Mouse (Mus musculus) MEL (cell line): ENCODE measurements at regions not wholly inside any gene's neighbourhood (a gene's known extent, or its start where the extent isn't known, plus 50 kb on each side); places are given as distances from the start of the nearest gene placed in this dataset.

Experiments used
- DNase-seq: peaks from one replicate; pipeline ENCODE4 v3.0.0; 2011; ENCODE audit warnings: low read depth, low spot score
- H3K27ac ChIP-seq: 2 replicates; pipeline ENCODE4 v1.5.1; 2012; ENCODE audit warnings: low read depth, mild to moderate bottlenecking, control low read depth, low read length, moderate library complexity; ENCODE audit not compliant: control insufficient read depth
- H3K27me3 ChIP-seq, 2 experiments: fragments of 150-350 bp in 1 of 2; sonication (generic) in 1 of 2; 2 replicates each; pipeline ENCODE4 v1.6.1; 2012; ENCODE audit warnings: low read length in 2 of 2, mild to moderate bottlenecking in 2 of 2, improper control_type of control experiment in 1 of 2, moderate library complexity in 1 of 2; ENCODE audit not compliant: insufficient read depth in 2 of 2, control insufficient read depth in 1 of 2
- H3K36me3 ChIP-seq, 2 experiments: 2 replicates each; pipeline ENCODE4 v1.6.1; 2012 to 2014; ENCODE audit warnings: low read length in 2 of 2, improper control_type of control experiment in 1 of 2, inconsistent platforms in 1 of 2, mild to moderate bottlenecking in 1 of 2; ENCODE audit not compliant: insufficient read depth in 2 of 2, control insufficient read depth in 1 of 2
- H3K4me1 ChIP-seq, 2 experiments: fragments of 150-350 bp in 1 of 2; sonication (generic) in 1 of 2; 2 replicates each; pipeline ENCODE4 v1.6.1; 2012; ENCODE audit warnings: low read length in 2 of 2, improper control_type of control experiment in 1 of 2, mild to moderate bottlenecking in 1 of 2; ENCODE audit not compliant: insufficient read depth in 2 of 2, control insufficient read depth in 1 of 2
- H3K4me3 ChIP-seq, 2 experiments: fragments of 150-350 bp in 1 of 2; sonication (generic) in 1 of 2; 2 replicates each; pipeline ENCODE4 v1.5.1; 2012; ENCODE audit warnings: low read depth in 2 of 2, low read length in 2 of 2, mild to moderate bottlenecking in 2 of 2, moderate library complexity in 2 of 2, control low read depth in 1 of 2, improper control_type of control experiment in 1 of 2; ENCODE audit not compliant: control insufficient read depth in 1 of 2, insufficient read depth in 1 of 2
- H3K79me2 ChIP-seq: 2 replicates; pipeline ENCODE4 v1.6.1; 2012; ENCODE audit warnings: mild to moderate bottlenecking, low read length, moderate library complexity; ENCODE audit not compliant: control insufficient read depth, poor library complexity, insufficient read depth
- H3K9ac ChIP-seq: 2 replicates; pipeline ENCODE4 v1.6.1; 2012; ENCODE audit warnings: low read depth, mild to moderate bottlenecking, control low read depth, low read length, moderate library complexity; ENCODE audit not compliant: control insufficient read depth, poor library complexity, severe bottlenecking
- H3K9me3 ChIP-seq: fragments of 150-350 bp; sonication (generic); replicated peaks from 2 replicates; pipeline ENCODE4 v1.6.1; 2012; ENCODE audit warnings: mild to moderate bottlenecking, low read length, improper control_type of control experiment, moderate library complexity; ENCODE audit not compliant: insufficient read depth
- BHLHE40 ChIP-seq: IDR thresholded peaks from 2 replicates; pipeline ENCODE4 v1.6.1; 2012; ENCODE audit warnings: low read depth, mild to moderate bottlenecking, inconsistent platforms, low read length, improper control_type of control experiment, borderline replicate concordance
- CHD2 ChIP-seq: IDR thresholded peaks from 2 replicates; pipeline ENCODE4 v1.6.1; 2011; ENCODE audit warnings: low read length, improper control_type of control experiment
- E2F4 ChIP-seq: IDR thresholded peaks from 2 replicates; pipeline ENCODE4 v1.6.1; 2011; ENCODE audit warnings: low read depth, low read length, improper control_type of control experiment, borderline replicate concordance
- ETS1 ChIP-seq: IDR thresholded peaks from 2 replicates; pipeline ENCODE4 v1.6.1; 2012; ENCODE audit warnings: low read depth, mild to moderate bottlenecking, inconsistent platforms, low read length, improper control_type of control experiment, moderate library complexity
- GABPA ChIP-seq: IDR thresholded peaks from 2 replicates; pipeline ENCODE4 v1.6.1; 2012; ENCODE audit warnings: low read depth, mild to moderate bottlenecking, inconsistent platforms, low read length, improper control_type of control experiment, moderate library complexity
- HCFC1 ChIP-seq: IDR thresholded peaks from 2 replicates; pipeline ENCODE4 v1.6.1; 2012; ENCODE audit warnings: low read depth, mild to moderate bottlenecking, inconsistent platforms, low read length, improper control_type of control experiment, moderate library complexity
- JUND ChIP-seq: IDR thresholded peaks from 2 replicates; pipeline ENCODE4 v1.6.1; 2011; ENCODE audit warnings: low read depth, mild to moderate bottlenecking, improper control_type of control experiment, low read length
- KAT2A ChIP-seq: conservative IDR thresholded peaks from 2 replicates; pipeline ENCODE4 v1.6.1; 2012; ENCODE audit warnings: low read depth, low read length, improper control_type of control experiment, inconsistent platforms
- MAFK ChIP-seq: IDR thresholded peaks from 2 replicates; pipeline ENCODE4 v1.6.1; 2011; ENCODE audit warnings: low read depth, mild to moderate bottlenecking, low read length, improper control_type of control experiment, borderline replicate concordance
- MAX ChIP-seq: IDR thresholded peaks from 2 replicates; pipeline ENCODE4 v1.6.1; 2011; ENCODE audit warnings: low read length, improper control_type of control experiment
- MAZ ChIP-seq: IDR thresholded peaks from 2 replicates; pipeline ENCODE4 v1.6.1; 2012; ENCODE audit warnings: low read depth, mild to moderate bottlenecking, inconsistent platforms, low read length, improper control_type of control experiment
- MXI1 ChIP-seq: IDR thresholded peaks from 2 replicates; pipeline ENCODE4 v1.6.1; 2011; ENCODE audit warnings: mild to moderate bottlenecking, low read depth, low read length, improper control_type of control experiment
- MYB ChIP-seq: IDR thresholded peaks from 2 replicates; pipeline ENCODE4 v1.6.1; 2011; ENCODE audit warnings: mild to moderate bottlenecking, low read depth, low read length, improper control_type of control experiment
- NELFE ChIP-seq: IDR thresholded peaks from 2 replicates; pipeline ENCODE4 v1.6.1; 2011; ENCODE audit warnings: low read depth, low read length, improper control_type of control experiment
- NRF1 ChIP-seq: IDR thresholded peaks from 2 replicates; pipeline ENCODE4 v1.6.1; 2014; ENCODE audit warnings: low read depth, mild to moderate bottlenecking, inconsistent platforms, low read length, improper control_type of control experiment, moderate library complexity; ENCODE audit not compliant: poor library complexity, insufficient read depth, severe bottlenecking
- POLR2A ChIP-seq, 2 experiments: IDR thresholded peaks; 2 replicates each; pipeline ENCODE4 v1.6.1; 2011 to 2012; ENCODE audit warnings: low read length in 2 of 2, mild to moderate bottlenecking in 2 of 2, control low read depth in 1 of 2, improper control_type of control experiment in 1 of 2, low read depth in 1 of 2, moderate library complexity in 1 of 2; ENCODE audit not compliant: control insufficient read depth in 1 of 2, insufficient read depth in 1 of 2, poor library complexity in 1 of 2
- RAD21 ChIP-seq: IDR thresholded peaks from 2 replicates; pipeline ENCODE4 v1.6.1; 2011; ENCODE audit warnings: mild to moderate bottlenecking, low read depth, low read length, improper control_type of control experiment
- RCOR1 ChIP-seq: IDR thresholded peaks from 2 replicates; pipeline ENCODE4 v1.6.1; 2012; ENCODE audit warnings: low read depth, mild to moderate bottlenecking, inconsistent platforms, low read length, improper control_type of control experiment
- SIN3A ChIP-seq: IDR thresholded peaks from 2 replicates; pipeline ENCODE4 v1.6.1; 2012; ENCODE audit warnings: low read length, improper control_type of control experiment, inconsistent platforms
- SMC3 ChIP-seq: IDR thresholded peaks from 2 replicates; pipeline ENCODE4 v1.6.1; 2011; ENCODE audit warnings: low read depth, low read length, improper control_type of control experiment
- TAL1 ChIP-seq: IDR thresholded peaks from 2 replicates; pipeline ENCODE4 v1.6.1; 2012; ENCODE audit warnings: mild to moderate bottlenecking, inconsistent platforms, low read length, moderate library complexity, mixed read lengths
- TBP ChIP-seq: IDR thresholded peaks from 2 replicates; pipeline ENCODE4 v1.8.0; 2011; ENCODE audit warnings: low read depth, low read length, improper control_type of control experiment
- TCF12 ChIP-seq: IDR thresholded peaks from 2 replicates; pipeline ENCODE4 v1.6.1; 2014; ENCODE audit warnings: low read depth, mild to moderate bottlenecking, inconsistent platforms, low read length, improper control_type of control experiment, moderate library complexity
- UBTF ChIP-seq: IDR thresholded peaks from 2 replicates; pipeline ENCODE4 v1.6.1; 2012; ENCODE audit warnings: low read depth, mild to moderate bottlenecking, inconsistent platforms, low read length, improper control_type of control experiment, moderate library complexity, borderline replicate concordance; ENCODE audit not compliant: insufficient read depth
- USF2 ChIP-seq, 2 experiments: IDR thresholded peaks; 2 replicates each; pipeline ENCODE4 v1.6.1; 2011 to 2012; ENCODE audit warnings: improper control_type of control experiment in 2 of 2, low read length in 2 of 2, borderline replicate concordance in 1 of 2, inconsistent platforms in 1 of 2, low read depth in 1 of 2, mild to moderate bottlenecking in 1 of 2; ENCODE audit not compliant: insufficient read depth in 1 of 2
- ZC3H11A ChIP-seq: IDR thresholded peaks from 2 replicates; pipeline ENCODE4 v1.6.1; 2012; ENCODE audit warnings: low read depth, mild to moderate bottlenecking, inconsistent platforms, low read length, improper control_type of control experiment

GRCm38 (mm10) chr9:51572040-51572439, 193.1 kb upstream of the Arhgap20 start:
- Histone ChIP-seq H3K27me3 (no peaks in the 10 kb centered on the region), H3K36me3 (no peaks in the 10 kb centered on the region), H3K9ac (no peak overlapping the region), H3K27ac (no peak overlapping the region), H3K79me2 (no peaks in the 10 kb centered on the region), H3K4me3 (no peak overlapping the region), H3K4me1 (no peaks in the 10 kb centered on the region), H3K9me3 (no peaks in the 10 kb centered on the region)
- TF ChIP-seq TCF12 = no peak
- TF ChIP-seq MAFK = no peak
- no peak for TF ChIP-seq E2F4
- no peak for TF ChIP-seq UBTF
- TF ChIP-seq RAD21 = no peak
- no peak for TF ChIP-seq MXI1
- TF ChIP-seq BHLHE40 = no peak
- no peak for TF ChIP-seq MAZ
- TF ChIP-seq MAX = no peak
- TF ChIP-seq KAT2A = no peak
- TF ChIP-seq NELFE = no peak
- DNase-seq = no peak

GRCm38 (mm10) chr9:51581601-51582000, 183.5 kb upstream of the Arhgap20 start:
- H3K27me3 ChIP-seq = no peaks in the 10 kb centered on the region
- no peaks in the 10 kb centered on the region for H3K36me3 ChIP-seq
- TF ChIP-seq CHD2 (no peak), MYB (no peak), TBP (no peak), MAFK (no peak), TAL1 (no peak), E2F4 (no peak), HCFC1 (no peak), UBTF (no peak)
- TF ChIP-seq, all 39 proteins: peak for 0
- H3K4me3 ChIP-seq = no peak overlapping the region
- H3K9me3 ChIP-seq = no peaks in the 10 kb centered on the region
- H3K9ac ChIP-seq = no peak overlapping the region
- H3K27ac ChIP-seq = no peak overlapping the region
- H3K4me1 ChIP-seq = no peaks in the 10 kb centered on the region
- H3K79me2 ChIP-seq = no peaks in the 10 kb centered on the region
- no peak for DNase-seq

- TF ChIP-seq MAFK (no peak), GABPA (no peak), SIN3A (no peak), ETS1 (no peak), POLR2A (IDR thresholded peaks at IDR 0.05; ENCODE audit: control insufficient read depth in 1 of 2, insufficient read depth in 1 of 2, low read depth in 1 of 2, low read length in 2 of 2, poor library complexity in 1 of 2) (no peak), SMC3 (no peak), RCOR1 (no peak), ZC3H11A (no peak), NRF1 (no peak), E2F4 (no peak), MYB (no peak), JUND (no peak), USF2 (IDR thresholded peaks at IDR 0.05; ENCODE audit: borderline replicate concordance in 1 of 2, insufficient read depth in 1 of 2, low read depth in 1 of 2, low read length in 2 of 2) (no peak)
- H3K9ac ChIP-seq = no peak overlapping the region
- no peak overlapping the region for H3K27ac ChIP-seq
- H3K4me3 ChIP-seq = no peak overlapping the region
- no peaks in the 10 kb centered on the region for H3K36me3 ChIP-seq
- no peaks in the 10 kb centered on the region for H3K9me3 ChIP-seq
- no peaks in the 10 kb centered on the region for H3K4me1 ChIP-seq
- no peaks in the 10 kb centered on the region for H3K79me2 ChIP-seq
- H3K27me3 ChIP-seq = no peaks in the 10 kb centered on the region; a peak in 1 of 4 replicates
- DNase-seq = no peak
Observed at GRCm38 (mm10) chr9:51593707-51594106, 171.4 kb upstream of the Arhgap20 start.
